Mouse (Mus musculus) megakaryocyte progenitor cell, adult 5-6 weeks (primary cell): ENCODE results near the gene Pik3r4. TPM values are rescaled to one million over a fixed set of nuclear protein-coding genes. Genes with fewer than 3 reads are reported as not detected.
"Not testable (repeated sequence)": the region's sequence is repeated elsewhere in the genome, so short reads cannot be mapped to it uniquely, and the experiment has no call there.

Source experiments
- ATAC-seq: replicated peaks from 2 replicates; pipeline ENCODE4 v1.8.0; 2016; ENCODE audit warnings: mild to moderate bottlenecking, moderate TSS enrichment, inconsistent platforms; ENCODE audit not compliant: poor library complexity
- total RNA-seq, 2 experiments: library from RNA; stranded (forward) in 1 of 2; stranded (reverse) in 1 of 2; fragments of 157-497, 149-512 nt in 1 of 2; fragments of 200-1000 nt in 1 of 2; gene quantifications; 2 replicates each; pipeline versions ENCODE4 v1.2.3 to v1.2.4; 2015 to 2017

The Pik3r4 gene
- 19.6 and 26.8 TPM in 2 replicates for total RNA-seq (2015)
- total RNA-seq (2017) = 20.2 and 28.3 TPM in 2 replicates

DNA sequence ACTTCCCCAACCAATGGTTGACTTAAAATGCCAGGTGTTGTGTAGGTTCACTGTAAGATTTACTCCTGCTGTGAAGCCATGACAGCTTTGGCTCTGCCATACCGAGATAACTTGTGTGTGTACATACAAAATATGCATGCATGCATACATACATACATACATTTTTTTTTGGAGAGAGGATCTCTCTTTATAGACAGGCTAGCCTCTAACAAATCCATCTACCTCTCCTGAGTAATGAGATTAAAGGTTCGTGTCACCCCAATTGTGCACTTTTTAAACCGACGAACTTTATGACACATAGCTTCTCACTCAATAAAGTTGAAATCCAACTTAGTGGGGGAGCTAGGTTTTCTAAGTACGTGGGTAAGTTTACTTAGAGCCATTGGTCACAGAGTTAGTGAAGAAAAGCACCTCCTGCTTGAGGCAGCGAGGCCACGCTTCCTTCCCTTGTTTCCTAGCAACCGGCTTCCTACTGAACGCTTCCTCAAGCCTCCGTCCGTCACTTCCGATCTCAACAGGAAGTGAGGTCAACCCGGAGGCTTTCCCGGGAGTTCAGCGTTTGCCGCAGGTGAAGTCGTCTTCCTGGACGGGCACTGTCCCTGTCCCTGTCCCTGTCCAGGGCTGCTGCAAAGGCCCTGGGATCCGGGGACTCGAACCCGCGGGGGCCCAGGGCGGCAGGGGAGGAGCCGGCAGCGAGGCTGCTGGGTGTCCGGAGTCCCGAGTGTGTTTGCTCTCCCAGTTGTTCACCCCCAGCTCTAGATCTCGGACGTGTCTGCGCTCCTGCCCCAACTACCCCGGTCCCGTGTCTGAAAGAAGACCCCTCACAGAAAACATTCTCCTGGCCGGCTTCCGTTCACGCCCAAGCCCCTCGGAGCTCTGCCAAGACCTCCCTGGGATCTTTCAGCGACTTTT is at the start of gene Pik3r4:
Pik3r4 (plus strand) TSS at position 519 of the 912 bp plus-strand sequence.
- peak; percentile 99 for ATAC-seq

DNA sequence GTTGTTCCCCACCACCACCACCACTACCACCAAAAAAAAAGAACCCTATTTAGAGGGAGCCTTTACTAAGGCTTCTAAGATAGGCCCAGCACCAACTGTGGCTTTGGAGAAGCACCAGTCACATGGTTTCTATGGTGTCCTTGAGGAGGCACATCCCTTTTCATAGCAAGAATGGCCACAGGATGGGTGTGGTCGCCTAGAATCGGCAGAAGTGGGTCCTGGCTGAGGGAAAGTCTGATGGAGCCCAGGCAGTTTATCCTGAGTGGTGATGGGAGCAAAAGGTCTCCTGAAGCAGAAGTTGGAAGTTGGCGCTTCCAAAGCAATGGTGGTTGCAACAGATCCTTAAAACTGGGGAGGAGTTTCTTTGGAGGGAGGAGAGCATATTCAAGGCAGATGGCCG is 43.9 kb upstream of the Pik3r4 start:
- ATAC-seq = no peak

GRCm38 (mm10) chr9:105611980-105612771 is 30.6 kb upstream of the Pik3r4 start:
- peak; percentile 42 for ATAC-seq

- ATAC-seq = no peak
Observed at GRCm38 (mm10) chr9:105612919-105613318, 29.9 kb upstream of the Pik3r4 start.

DNA sequence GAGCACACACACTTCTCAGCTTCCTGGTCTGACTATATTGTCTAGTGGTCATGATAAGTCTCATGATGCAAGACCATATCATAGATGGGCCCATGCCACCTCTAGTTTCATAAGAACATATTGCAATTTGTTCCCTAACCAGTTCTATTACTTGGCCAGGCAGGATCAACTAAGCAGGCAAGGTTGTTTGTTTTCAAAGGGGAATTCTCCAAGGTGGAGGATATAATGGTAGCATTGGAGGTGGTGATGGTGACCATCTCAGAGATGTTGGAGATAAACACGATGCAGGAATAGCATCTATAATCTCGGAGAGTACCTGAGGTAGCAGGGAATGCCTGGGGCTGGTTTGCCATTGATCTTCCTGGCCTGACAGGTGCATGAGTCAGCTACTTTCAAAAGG is 26.8 kb upstream of the Pik3r4 start:
- no peak for ATAC-seq

GRCm38 (mm10) chr9:105617274-105617673 is 25.5 kb upstream of the Pik3r4 start:
- ATAC-seq = peak; percentile 74

- ATAC-seq = no peak
Observed at GRCm38 (mm10) chr9:105633961-105634360, 8.8 kb upstream of the Pik3r4 start.

DNA sequence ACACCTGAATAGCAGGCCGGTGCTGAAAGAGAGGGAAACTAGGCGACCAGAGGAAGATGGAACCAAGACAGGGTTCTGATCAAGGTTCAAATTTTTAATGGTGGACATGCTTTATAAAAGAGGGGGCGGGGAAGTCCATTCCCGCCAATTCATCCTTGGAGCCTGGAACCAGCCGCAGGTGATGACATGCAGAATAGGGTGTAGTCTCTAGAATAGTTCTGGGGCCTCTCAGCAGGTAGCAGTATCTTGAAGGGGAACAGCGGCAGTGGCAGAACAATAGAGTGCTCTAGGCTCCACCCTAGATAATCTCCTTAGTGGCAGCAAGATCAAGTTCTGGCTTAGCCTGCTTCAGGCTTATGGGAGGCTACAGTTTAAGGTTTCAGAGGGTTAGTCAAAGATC is 1.4 kb upstream of the Pik3r4 start:
- not testable (repeated sequence) for ATAC-seq

GRCm38 (mm10) chr9:105656189-105656588 is 13.4 kb downstream of the Pik3r4 start:
- ATAC-seq = no peak

DNA sequence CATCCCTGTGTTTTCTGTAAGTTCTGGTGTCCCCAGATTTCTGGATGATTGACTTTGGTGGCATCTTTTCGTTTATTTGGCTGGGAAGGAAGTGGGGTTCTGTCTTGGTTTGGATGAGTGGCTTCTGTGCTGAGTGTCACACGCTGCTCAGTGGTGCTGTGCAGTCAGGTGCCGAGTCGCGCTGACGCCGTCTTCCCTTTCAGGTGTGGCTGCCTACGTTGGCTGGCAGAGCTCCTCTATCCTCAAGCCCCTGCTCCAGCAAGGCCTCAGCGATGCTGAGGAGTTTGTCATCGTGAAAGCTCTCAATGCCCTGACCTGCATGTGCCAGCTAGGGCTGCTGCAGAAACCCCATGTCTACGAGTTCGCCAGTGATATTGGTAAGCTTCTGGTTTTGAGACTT is 15.4 kb downstream of the Pik3r4 start:
- ATAC-seq = no peak

GRCm38 (mm10) chr9:105659877-105660276 is 17.1 kb downstream of the Pik3r4 start:
- no peak for ATAC-seq

- no peak for ATAC-seq
Observed at GRCm38 (mm10) chr9:105665269-105665668, 22.5 kb downstream of the Pik3r4 start.

GRCm38 (mm10) chr9:105670916-105671315 is 28.1 kb downstream of the Pik3r4 start:
- ATAC-seq = no peak

DNA sequence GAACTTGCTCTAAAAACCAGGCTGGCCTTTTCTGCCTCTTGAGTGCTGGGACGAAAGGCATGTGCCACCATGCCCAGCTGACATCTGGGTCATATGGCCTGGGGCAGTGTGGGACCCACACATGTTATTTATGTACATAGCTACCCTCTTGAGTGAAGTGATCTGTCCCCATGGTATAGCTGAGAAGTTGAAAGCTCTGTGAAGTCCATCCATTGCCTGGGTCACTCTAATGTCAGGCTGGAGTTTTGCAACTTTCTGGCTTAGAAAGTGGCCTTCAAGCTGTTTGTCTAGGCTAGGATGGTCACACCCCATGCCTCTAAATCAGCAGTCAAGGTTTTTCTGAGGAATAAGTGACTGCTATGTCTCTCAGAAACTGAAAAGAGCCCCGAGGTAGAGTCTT is 29.3 kb downstream of the Pik3r4 start:
- no peak for ATAC-seq

DNA sequence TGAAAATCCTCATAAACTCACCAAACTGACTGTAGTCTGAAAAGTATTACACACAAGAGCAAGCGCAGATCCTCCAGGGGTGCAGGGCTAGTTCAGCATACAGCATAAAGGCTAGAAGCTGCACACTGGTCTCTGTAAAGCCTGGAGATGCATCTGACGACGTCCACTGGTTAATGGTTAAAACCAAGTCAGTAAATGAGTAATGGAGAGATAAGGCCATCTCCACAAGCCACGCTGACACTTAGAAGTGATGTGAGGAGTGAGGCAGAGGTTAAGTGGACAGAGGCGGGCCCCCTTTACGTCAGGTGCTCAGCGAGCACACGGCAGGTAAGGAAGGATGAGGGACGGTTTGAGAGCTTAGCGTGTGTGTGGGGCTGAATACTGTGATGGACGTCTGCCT is 33.2 kb downstream of the Pik3r4 start:
- ATAC-seq = no peak

DNA sequence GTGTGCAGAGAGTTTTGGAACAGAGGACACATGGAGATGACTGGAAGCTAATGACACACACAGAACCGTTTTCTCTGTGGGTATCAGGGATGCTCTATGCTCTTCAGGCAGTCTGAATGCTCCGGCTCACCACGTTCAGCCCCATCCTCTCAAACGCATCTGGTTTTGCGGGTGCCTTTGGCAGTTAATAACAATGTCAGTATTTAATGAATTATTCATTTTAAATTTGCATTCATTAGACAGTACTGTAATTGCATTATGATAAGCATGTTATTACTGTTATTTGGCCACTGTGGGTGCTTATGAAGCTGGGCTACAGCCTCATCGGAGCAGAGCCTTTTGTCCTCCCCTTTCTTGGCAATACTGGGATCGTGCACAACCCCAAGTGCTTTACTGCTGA is 38.6 kb downstream of the Pik3r4 start:
- no peak for ATAC-seq

GRCm38 (mm10) chr9:105684549-105685165 is 41.9 kb downstream of the Pik3r4 start:
- no peak for ATAC-seq

- no peak for ATAC-seq
Observed at GRCm38 (mm10) chr9:105689485-105689884, 46.7 kb downstream of the Pik3r4 start.

DNA sequence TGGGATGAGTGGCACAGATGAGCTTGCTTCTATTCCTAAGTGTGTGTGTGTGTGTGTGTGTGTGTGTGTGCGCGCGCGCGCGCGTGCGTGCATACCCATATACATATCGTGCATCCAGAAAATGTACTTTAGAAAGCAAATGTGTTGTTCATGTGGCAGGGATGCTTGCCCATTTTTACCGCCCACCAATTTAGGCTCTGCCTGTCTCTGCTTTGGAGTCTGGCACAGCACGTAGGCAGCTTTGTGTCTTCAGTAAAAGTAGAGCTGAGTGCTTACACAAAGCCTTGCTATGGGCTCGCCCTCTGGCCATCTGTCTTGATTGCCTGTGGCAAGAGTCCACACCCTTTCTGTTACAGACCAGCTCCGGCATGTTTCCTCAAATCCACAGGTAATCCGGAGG is 49.7 kb downstream of the Pik3r4 start:
- ATAC-seq = no peak

GRCm38 (mm10) chr9:105693056-105693455 is 50.3 kb downstream of the Pik3r4 start:
- ATAC-seq = no peak

GRCm38 (mm10) chr9:105693854-105694253 is 51.1 kb downstream of the Pik3r4 start:
- peak; percentile 83 for ATAC-seq
